Mouse (Mus musculus): Measurements from ENCODE around the gene Rnf115. TPM values are rescaled to one million over a fixed set of nuclear protein-coding genes. Genes with fewer than 3 reads are reported as not detected.

Gene Rnf115
- polyA plus RNA-seq, 1 experiment from 2014 or later, result 66.8 TPM

DNA sequence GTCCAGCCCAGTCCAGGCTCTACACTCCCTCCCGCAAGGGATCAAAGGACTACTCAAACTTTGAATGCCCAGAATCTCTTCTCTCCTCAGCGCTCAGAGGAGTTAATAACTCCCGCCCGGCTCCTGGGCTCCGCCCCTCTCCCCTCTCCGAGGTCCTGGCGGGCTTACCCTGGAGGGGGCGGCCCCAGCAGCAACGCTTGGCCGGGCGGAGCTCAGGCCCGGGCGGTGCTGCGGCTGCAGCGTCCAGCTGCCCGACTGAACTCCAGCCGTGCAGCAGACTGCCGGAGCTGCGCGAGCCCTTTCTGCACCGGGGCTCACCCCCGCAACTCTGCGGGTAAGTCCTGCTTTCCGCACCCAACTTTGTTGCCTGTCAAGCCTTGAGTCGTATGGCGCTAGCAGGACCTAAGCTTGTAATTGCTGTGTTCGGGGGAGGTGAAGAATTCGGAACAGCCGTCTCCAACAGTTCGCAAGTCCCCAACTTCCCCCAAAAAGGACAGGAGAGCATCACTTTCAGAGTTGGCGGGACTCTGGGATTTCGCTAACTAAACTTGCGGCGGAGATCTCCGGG is 31.2 kb upstream of the Rnf115 start, which contains the start of gene Pias3:
Gene Pias3, plus strand, starts transcription at position 187 of the 568 bp plus-strand sequence.
- Histone ChIP-seq H3K27me3 (replicated peaks; ENCODE audit: low read depth, poor library complexity, severe bottlenecking) (no peaks in the 10 kb centered on the region), H3K9me3 (no peaks in the 10 kb centered on the region), H3K4me3 (peak within 1 kb of the TSS; percentile 92), H3K27ac (replicated peaks) (peak within 1 kb of the TSS; percentile 99), H3K36me3 (replicated peaks) (peaks cover 23% of the 10 kb centered on the region), H3K4me1 (peaks cover 45% of the 10 kb centered on the region)
- WGBS, result under 1% methylated on average over 35 of the region's 35 CpGs
- peak; percentile 91 for DNase-seq (ENCODE audit: low spot score)

DNA sequence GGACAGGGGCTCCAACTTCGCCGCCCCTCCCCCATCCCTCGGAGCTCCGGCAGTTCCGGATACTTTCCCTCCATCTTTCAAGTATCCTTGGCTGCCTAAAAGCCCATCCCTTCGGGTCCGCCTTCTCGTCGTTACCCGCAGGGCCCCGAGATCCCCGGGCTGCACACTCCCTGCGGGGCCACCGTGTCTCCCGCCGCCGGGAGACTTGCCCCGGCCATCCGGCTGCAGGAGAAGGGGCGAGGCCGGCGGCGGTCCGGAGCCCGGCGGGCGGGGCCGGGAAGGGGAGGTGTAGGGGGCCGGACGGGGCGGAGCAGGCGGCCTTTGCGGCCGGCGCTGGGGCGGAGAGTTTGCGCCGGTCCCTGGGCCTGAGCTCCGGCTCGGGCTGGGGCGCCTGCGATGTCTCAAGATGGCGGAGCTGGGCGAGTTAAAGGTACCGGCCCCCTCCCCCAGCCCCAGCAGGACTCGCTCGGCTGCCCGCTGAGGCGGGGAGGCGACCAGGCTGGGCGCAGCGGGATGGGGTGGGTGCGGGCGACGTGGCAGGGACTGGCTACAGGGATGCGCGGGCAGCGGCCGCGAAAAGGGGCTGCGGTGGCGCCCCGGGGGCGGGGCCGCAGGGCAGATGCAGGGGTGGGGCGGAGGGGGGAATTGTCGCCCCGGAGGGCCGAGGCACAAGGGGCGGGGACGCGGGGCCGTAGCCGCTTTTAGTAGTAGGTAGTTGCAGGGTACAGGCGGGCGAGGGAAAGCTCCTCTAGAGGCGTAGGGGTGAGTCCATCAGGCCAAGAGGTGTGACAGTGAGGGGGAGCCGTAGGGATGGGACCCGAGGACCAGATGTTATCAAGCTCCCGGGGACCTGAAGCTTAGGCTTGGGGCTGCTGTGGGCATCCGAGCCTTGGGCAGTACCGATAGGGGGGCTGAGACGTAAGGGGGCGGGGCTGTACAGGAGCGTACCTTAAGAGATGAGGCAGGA is 30.4 kb upstream of the Rnf115 start:
- Histone ChIP-seq H3K4me1 (peaks cover 45% of the 10 kb centered on the region), H3K9me3 (no peaks in the 10 kb centered on the region), H3K4me3 (peak overlapping the region; percentile 92), H3K27me3 (replicated peaks; ENCODE audit: low read depth, poor library complexity, severe bottlenecking) (no peaks in the 10 kb centered on the region), H3K27ac (replicated peaks) (peak overlapping the region; percentile 99), H3K36me3 (replicated peaks) (peaks cover 31% of the 10 kb centered on the region)
- peak; percentile 94 for DNase-seq (ENCODE audit: low spot score)
- under 1% methylated on average over 85 of the region's 85 CpGs for WGBS

DNA sequence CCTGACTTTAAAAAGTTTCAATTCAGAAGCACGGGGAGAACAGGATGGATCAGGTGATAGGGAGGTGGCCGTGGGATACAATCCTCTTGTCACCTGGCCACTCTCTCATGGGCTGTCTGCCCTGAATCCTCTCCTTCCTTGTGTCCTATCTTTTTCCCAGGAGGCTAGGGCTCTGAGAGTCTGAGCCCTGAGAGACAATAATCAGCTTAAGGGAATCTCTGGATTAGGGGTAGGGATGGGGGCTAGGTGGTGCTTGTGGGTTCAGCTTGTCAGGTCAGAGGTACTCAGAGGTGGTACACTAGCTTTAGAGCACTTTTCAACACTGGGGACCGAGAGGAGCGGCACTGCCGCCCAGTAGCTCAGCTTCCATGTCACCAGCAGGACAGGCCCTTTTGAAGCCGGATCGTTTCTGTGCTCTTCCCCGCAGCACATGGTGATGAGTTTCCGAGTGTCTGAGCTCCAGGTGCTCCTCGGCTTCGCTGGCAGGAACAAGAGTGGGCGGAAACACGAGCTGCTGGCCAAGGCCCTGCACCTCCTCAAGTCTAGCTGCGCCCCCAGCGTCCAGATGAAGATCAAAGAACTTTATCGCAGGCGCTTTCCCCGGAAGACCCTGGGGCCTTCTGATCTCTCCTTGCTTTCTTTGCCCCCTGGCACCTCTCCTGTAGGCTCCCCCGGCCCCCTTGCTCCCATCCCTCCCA is 28.3 kb upstream of the Rnf115 start:
- no peak for DNase-seq (ENCODE audit: low spot score)
- Histone ChIP-seq H3K4me3 (peak overlapping the region; percentile 8; the same call in 1 of the 2 replicates), H3K27me3 (replicated peaks; ENCODE audit: low read depth, poor library complexity, severe bottlenecking) (no peaks in the 10 kb centered on the region), H3K36me3 (replicated peaks) (peaks cover 51% of the 10 kb centered on the region), H3K4me1 (peaks cover 39% of the 10 kb centered on the region), H3K27ac (replicated peaks) (peak overlapping the region; percentile 35; the same call in 1 of the 2 replicates), H3K9me3 (no peaks in the 10 kb centered on the region)
- 54% methylated on average over 19 of the region's 19 CpGs for WGBS

DNA sequence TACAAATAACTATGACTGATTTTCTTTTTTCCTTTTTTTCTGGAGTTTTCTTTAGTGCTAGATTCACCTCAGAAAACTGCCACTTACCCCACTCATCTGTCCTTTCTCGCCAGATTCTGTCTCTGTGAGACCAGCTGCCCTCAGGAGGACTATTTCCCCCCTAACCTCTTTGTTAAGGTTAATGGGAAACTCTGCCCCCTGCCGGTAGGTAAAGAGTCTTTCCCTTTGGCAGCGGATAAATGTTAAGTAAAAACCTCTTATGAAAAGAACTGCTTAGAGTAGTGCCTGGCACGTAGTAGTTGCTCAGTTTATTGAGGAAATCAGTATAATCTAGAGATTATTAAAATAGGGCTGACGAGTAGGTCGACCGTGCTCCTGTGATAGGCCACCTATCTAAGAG is 27.1 kb upstream of the Rnf115 start:
- peaks cover 64% of the 10 kb centered on the region for H3K36me3 ChIP-seq (replicated peaks)
- no peaks in the 10 kb centered on the region for H3K27me3 ChIP-seq (replicated peaks; ENCODE audit: low read depth, poor library complexity, severe bottlenecking)
- H3K9me3 ChIP-seq, result no peaks in the 10 kb centered on the region
- H3K27ac ChIP-seq (replicated peaks), result no peak overlapping the region
- peak; percentile 43 for DNase-seq (ENCODE audit: low spot score)
- H3K4me3 ChIP-seq, result no peak overlapping the region
- H3K4me1 ChIP-seq, result peaks cover 39% of the 10 kb centered on the region
- 55% methylated on average over 7 of the region's 7 CpGs for WGBS

DNA sequence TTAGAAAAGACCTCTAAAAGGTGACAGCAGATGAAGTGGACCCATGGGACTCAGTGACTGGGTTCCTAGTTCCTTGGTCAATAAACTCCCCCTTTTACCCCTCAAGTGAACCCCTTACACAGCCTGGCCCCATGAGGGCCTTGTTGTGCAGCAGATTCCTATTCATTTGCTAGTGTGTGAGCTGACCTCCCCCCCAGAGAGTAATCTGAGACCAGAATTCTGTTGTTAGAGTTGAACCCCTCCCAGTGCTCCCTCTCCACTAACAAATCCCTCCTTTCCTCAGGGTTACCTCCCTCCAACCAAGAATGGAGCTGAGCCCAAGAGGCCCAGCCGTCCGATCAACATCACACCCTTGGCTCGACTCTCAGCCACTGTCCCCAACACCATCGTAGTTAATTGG is 26.5 kb upstream of the Rnf115 start:
- H3K9me3 ChIP-seq, result no peaks in the 10 kb centered on the region
- no peak overlapping the region for H3K4me3 ChIP-seq
- H3K36me3 ChIP-seq (replicated peaks), result peaks cover 70% of the 10 kb centered on the region
- no peak for DNase-seq (ENCODE audit: low spot score)
- H3K27ac ChIP-seq (replicated peaks), result no peak overlapping the region
- 0 out of 2 replicates have a peak, but pooled peaks cover 1% of the 10 kb centered on the region for H3K27me3 ChIP-seq (replicated peaks; ENCODE audit: low read depth, poor library complexity, severe bottlenecking)
- H3K4me1 ChIP-seq, result peaks cover 33% of the 10 kb centered on the region
- WGBS, result 89% methylated on average over 4 of the region's 4 CpGs

DNA sequence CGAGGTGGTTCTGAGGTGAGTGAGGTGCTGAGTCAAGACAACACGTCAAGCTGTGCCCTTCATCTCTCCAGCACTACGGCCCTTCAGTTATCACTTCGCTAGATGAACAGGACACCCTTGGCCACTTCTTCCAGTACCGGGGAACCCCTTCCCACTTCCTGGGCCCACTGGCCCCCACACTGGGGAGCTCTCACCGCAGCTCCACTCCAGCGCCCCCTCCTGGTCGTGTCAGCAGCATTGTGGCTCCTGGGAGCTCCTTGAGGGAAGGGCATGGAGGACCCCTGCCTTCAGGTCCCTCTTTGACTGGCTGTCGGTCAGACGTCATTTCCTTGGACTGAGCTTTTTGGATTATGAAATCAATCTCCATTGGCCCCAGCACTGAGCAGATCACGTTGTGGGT is 22.7 kb upstream of the Rnf115 start:
- H3K4me1 ChIP-seq, result peaks cover 12% of the 10 kb centered on the region
- no peak overlapping the region for H3K4me3 ChIP-seq
- 69% methylated on average over 11 of the region's 11 CpGs for WGBS
- no peaks in the 10 kb centered on the region for H3K9me3 ChIP-seq
- H3K27ac ChIP-seq (replicated peaks), result no peak overlapping the region
- peaks cover 69% of the 10 kb centered on the region for H3K36me3 ChIP-seq (replicated peaks)
- DNase-seq (ENCODE audit: low spot score), result no peak
- peaks cover 18% of the 10 kb centered on the region for H3K27me3 ChIP-seq (replicated peaks; ENCODE audit: low read depth, poor library complexity, severe bottlenecking)

DNA sequence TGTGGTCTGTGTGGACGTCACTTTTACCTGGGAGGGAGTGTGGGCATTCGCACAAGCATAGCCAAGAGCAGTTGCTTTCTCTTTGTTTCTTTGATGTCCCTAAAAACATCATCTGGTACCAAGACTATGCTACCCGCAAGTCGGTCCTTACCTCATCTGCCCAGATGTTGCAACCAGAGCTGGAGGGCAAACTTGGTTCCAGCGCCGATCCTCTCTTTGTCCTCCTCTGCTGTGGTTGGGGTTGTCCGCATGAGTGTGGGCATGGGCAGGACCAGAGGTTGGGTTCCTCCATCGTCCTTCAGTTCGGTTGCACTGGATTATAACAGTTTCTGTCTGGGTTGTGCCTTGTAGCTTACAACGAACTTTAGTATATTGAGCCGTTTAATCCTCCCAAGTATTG is 21.2 kb upstream of the Rnf115 start:
- H3K27ac ChIP-seq (replicated peaks), result no peak overlapping the region
- peaks cover 9% of the 10 kb centered on the region; the same call in 1 of the 2 replicates for H3K4me1 ChIP-seq
- 92% methylated on average over 11 of the region's 11 CpGs for WGBS
- H3K27me3 ChIP-seq (replicated peaks; ENCODE audit: low read depth, poor library complexity, severe bottlenecking), result peaks cover 18% of the 10 kb centered on the region
- H3K4me3 ChIP-seq, result no peak overlapping the region
- H3K36me3 ChIP-seq (replicated peaks), result peaks cover 69% of the 10 kb centered on the region
- no peaks in the 10 kb centered on the region for H3K9me3 ChIP-seq
- DNase-seq (ENCODE audit: low spot score), result no peak

DNA sequence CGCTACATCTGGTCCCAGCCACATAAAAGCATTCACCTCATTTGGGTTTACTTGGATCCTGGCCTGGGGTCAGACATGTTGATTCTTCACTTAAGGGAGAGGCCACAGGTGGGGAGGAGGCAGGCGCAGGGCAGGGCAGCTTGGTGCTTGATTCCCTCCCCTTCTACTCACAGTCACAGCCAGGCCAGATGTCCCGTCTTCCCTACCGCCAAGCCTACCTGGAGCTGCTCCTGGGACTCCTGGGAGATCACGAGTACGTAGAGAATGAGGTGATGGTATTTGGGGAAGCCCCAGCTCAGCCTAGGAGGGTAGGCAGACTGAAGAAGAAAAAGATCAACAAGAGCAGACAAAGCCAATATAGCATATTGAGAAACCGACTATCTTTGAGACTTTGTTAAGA is 20.5 kb upstream of the Rnf115 start:
- Histone ChIP-seq H3K36me3 (replicated peaks) (peaks cover 69% of the 10 kb centered on the region), H3K27me3 (replicated peaks; ENCODE audit: low read depth, poor library complexity, severe bottlenecking) (peaks cover 18% of the 10 kb centered on the region), H3K9me3 (no peaks in the 10 kb centered on the region), H3K4me3 (no peak overlapping the region), H3K4me1 (peaks cover 9% of the 10 kb centered on the region; the same call in 1 of the 2 replicates), H3K27ac (replicated peaks) (no peak overlapping the region)
- WGBS, result 73% methylated on average over 7 of the region's 7 CpGs
- DNase-seq (ENCODE audit: low spot score), result no peak

DNA sequence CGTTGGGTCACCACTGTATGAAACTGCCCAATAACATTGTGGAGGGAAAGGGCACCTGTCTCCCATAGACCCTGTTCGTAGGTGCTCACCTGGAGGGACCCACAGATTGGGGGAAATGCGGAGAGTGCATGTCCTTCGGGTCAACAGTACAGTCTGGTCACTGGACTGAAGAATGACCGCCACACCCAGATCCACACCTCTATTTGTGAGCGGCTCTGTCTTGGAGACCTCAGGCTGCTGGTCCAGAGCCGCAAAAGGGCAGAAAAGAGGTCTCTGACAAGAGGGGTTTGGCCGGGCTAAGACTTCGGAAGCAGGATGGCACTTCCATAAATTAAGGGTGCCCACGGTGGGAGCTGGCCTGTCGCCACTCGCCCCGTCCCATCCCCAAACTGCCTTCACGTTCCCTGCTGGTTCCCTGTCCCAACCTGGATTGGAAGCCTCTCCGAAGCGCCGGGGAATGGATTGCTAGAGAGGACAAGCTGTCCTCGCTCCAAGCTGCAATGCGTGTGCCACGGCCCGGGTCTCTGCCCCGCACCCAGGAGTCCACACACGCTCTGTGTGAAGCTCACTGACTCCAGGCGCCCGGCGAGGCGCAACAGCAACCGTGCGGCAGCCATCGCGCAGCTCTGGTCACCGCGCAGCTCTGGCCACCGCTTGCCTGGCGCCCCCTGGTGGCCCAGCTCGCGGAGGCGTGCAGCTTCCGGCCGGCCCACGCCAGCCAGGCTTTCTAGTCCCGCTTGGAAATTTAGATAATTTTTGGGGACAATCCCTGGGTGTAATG is 19.4 kb upstream of the Rnf115 start, which contains the start of gene Nudt17:
Gene Nudt17, minus strand, starts transcription at position 660 of the 781 bp plus-strand sequence.
- Histone ChIP-seq H3K9me3 (no peaks in the 10 kb centered on the region), H3K36me3 (replicated peaks) (peaks cover 69% of the 10 kb centered on the region), H3K27ac (replicated peaks) (peak within 1 kb of the TSS; percentile 83), H3K27me3 (replicated peaks; ENCODE audit: low read depth, poor library complexity, severe bottlenecking) (peaks cover 18% of the 10 kb centered on the region), H3K4me1 (peaks cover 9% of the 10 kb centered on the region; the same call in 1 of the 2 replicates), H3K4me3 (peak within 1 kb of the TSS; percentile 67)
- 6% methylated on average over 42 of the region's 42 CpGs for WGBS
- peak; percentile 88 for DNase-seq (ENCODE audit: low spot score)

DNA sequence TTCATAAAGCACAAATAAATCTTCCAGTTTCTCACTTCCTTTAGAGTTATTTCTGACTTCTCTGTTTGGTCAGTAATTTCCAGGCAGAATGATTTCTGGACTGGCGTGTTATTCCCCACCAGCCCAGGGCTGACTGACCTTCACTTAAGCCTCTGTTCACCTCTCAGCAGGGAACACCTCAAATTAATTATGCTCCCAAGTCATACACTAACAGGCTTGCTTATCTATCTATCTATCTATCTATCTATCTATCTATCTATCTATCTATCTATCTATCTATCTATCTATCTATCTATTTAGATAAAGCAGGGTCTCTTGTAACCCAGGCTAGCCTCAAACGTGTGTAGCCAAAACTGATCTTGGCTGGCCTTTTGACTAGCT is 18.8 kb upstream of the Rnf115 start:
- H3K4me1 ChIP-seq, result peaks cover 9% of the 10 kb centered on the region; the same call in 1 of the 2 replicates
- H3K27me3 ChIP-seq (replicated peaks; ENCODE audit: low read depth, poor library complexity, severe bottlenecking), result peaks cover 18% of the 10 kb centered on the region
- DNase-seq (ENCODE audit: low spot score), result no peak
- H3K36me3 ChIP-seq (replicated peaks), result peaks cover 69% of the 10 kb centered on the region
- WGBS, result 42% methylated on average over 2 of the region's 2 CpGs
- H3K27ac ChIP-seq (replicated peaks), result no peak overlapping the region
- peak overlapping the region; percentile 67 for H3K4me3 ChIP-seq
- H3K9me3 ChIP-seq, result no peaks in the 10 kb centered on the region

DNA sequence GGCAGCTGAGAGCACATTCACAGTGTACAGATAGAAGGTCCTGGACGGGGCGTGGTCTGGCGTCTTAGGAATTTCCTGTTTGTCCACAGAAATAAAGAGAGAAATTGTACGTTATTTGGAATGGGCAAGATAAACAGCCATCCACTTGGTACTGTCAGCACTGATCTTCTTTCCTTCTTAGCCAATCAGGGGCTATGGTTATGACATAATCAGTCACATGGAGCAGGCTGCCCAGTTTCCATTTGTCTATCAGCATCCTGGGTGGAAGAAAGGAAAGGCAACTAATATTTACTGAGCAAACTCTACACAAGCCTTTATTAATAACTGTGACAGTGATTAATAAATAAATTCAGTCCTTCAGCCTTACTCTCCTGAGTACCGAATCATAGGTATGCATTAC is 13.2 kb upstream of the Rnf115 start:
- Histone ChIP-seq H3K27ac (replicated peaks) (no peak overlapping the region), H3K4me1 (peaks cover 5% of the 10 kb centered on the region; the same call in 1 of the 2 replicates), H3K4me3 (no peak overlapping the region), H3K9me3 (no peaks in the 10 kb centered on the region), H3K27me3 (replicated peaks; ENCODE audit: low read depth, poor library complexity, severe bottlenecking) (no peaks in the 10 kb centered on the region), H3K36me3 (replicated peaks) (peaks cover 95% of the 10 kb centered on the region)
- DNase-seq (ENCODE audit: low spot score), result no peak
- 91% methylated on average over 5 of the region's 5 CpGs for WGBS
